Mouse (Mus musculus): ENCODE data around the gene 3110009E18Rik. TPM values are rescaled to one million over a fixed set of nuclear protein-coding genes. Genes with fewer than 3 reads are reported as not detected.

The 3110009E18Rik gene
- total and polyA plus RNA-seq, 2 experiments from 2014 or later = 2.2 to 10.7 TPM

DNA sequence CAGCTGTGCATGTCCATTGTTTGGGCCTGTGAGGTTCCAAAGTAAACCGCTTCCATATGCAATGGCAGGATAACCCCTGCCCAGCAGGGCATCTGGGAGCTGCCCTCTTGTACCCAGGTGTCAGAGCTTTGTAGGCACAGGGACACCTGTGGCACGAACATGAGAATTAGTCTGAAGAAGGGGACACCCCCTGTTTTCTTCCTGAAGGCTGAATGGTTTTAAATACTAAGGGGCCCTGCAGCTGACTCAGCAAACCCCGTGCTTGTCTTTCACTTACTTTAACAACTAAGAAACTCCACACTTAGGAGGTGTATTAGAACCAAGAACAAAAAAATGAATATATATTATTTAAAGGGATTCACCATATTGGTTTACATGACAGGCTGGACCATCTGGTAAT lies 77.2 kb downstream of the 3110009E18Rik start:
- Histone ChIP-seq H3K4me3 (ENCODE audit: low read length) (no peak overlapping the region), H3K27me3 (ENCODE audit: insufficient read depth, low read length) (no peaks in the 10 kb centered on the region; the same call in 1 of the 2 replicates), H3K36me3 (ENCODE audit: insufficient read depth, low read length) (no peaks in the 10 kb centered on the region), H3K4me1 (ENCODE audit: insufficient read depth, low read length) (no peaks in the 10 kb centered on the region), H3K4me2 (ENCODE audit: low read depth, low read length) (no peak overlapping the region), H3K9me3 (ENCODE audit: low read length) (no peaks in the 10 kb centered on the region), H3K9ac (replicated peaks; ENCODE audit: low read length) (no peak overlapping the region), H3K27ac (no peak overlapping the region)
- no peak for TF ChIP-seq CTCF (IDR thresholded peaks at IDR 0.05; ENCODE audit: low read depth)
- WGBS = 46% methylated on average over 3 of the region's 3 CpGs
- no peak for DNase-seq (ENCODE audit: low spot score)
- no peak for ATAC-seq

DNA sequence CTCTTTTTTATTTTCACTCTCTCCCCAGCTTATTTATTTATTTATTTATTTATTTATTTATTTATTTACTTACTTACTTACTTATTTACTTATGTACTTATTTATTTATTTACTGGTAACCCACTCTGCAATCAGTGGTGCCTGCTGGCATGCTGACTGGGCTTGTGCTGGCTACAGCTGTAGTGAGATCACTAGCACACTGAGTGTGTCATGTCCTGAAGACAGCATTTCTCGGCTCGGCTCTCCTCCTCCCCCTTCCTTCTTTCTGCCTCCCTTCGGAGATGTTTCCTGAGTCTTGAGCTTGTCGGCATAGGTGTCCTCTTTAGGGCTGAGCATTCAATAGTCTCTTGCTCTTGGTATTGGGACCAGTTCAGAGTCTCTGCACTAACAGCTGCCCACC lies 78.0 kb downstream of the 3110009E18Rik start:
- Histone ChIP-seq H3K36me3 (ENCODE audit: insufficient read depth, low read length) (no peaks in the 10 kb centered on the region), H3K4me2 (ENCODE audit: low read depth, low read length) (no peak overlapping the region), H3K9me3 (ENCODE audit: low read length) (no peaks in the 10 kb centered on the region), H3K27ac (no peak overlapping the region), H3K9ac (replicated peaks; ENCODE audit: low read length) (no peak overlapping the region), H3K27me3 (ENCODE audit: insufficient read depth, low read length) (no peaks in the 10 kb centered on the region; the same call in 1 of the 2 replicates), H3K4me3 (ENCODE audit: low read length) (no peak overlapping the region), H3K4me1 (ENCODE audit: insufficient read depth, low read length) (no peaks in the 10 kb centered on the region)
- ATAC-seq = no peak
- TF ChIP-seq CTCF (IDR thresholded peaks at IDR 0.05; ENCODE audit: low read depth) = no peak
- WGBS = 92% methylated on average over 4 of the region's 4 CpGs
- no peak for DNase-seq (ENCODE audit: low spot score)

DNA sequence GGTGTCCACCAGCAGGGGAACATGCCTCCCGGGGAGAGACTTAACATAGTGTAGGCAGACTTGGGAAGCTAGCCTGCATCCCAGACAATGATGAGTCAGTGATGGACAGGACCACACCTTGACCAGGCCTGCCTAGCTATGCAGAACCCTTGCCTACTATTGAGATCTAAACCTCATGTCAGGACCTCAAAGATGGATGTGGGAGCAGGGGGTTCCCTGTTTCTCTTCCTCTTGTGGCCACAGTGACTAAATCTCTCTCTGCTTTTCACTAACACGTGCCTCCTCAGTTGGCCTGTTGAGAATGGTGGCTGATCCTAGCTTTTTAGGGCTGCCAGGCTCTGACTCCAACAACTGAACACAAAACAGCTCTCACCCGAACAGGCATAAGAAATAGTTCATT lies 81.6 kb downstream of the 3110009E18Rik start:
- H3K27ac ChIP-seq = no peak overlapping the region
- H3K27me3 ChIP-seq (ENCODE audit: insufficient read depth, low read length) = no peaks in the 10 kb centered on the region; the same call in 1 of the 2 replicates
- no peak overlapping the region for H3K4me3 ChIP-seq (ENCODE audit: low read length)
- H3K9ac ChIP-seq (replicated peaks; ENCODE audit: low read length) = no peak overlapping the region
- no peaks in the 10 kb centered on the region for H3K36me3 ChIP-seq (ENCODE audit: insufficient read depth, low read length)
- no peak for DNase-seq (ENCODE audit: low spot score)
- WGBS = 43% methylated on average over 3 of the region's 3 CpGs
- H3K4me1 ChIP-seq (ENCODE audit: insufficient read depth, low read length) = no peaks in the 10 kb centered on the region
- TF ChIP-seq CTCF (IDR thresholded peaks at IDR 0.05; ENCODE audit: low read depth) = no peak
- ATAC-seq = no peak
- H3K4me2 ChIP-seq (ENCODE audit: low read depth, low read length) = no peak overlapping the region
- H3K9me3 ChIP-seq (ENCODE audit: low read length) = no peaks in the 10 kb centered on the region

DNA sequence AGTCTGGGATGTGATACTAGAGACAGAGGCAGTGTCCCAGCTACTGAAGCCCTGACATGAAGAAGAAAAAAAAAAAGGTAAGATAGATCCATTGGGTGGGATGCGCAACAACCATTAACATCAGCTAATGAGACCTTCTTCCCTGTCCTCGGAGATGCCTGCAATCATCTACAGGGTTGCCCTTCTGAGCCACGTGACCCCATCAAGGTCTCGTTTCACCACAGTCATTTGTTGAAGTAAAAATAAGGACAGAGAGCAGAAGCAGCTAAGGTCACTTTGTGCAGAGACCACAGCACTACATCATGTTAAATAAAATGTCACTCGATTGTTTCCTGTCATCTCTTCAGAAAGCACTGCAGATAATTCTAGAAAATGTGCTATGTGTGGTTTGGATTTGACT lies 82.8 kb downstream of the 3110009E18Rik start:
- Histone ChIP-seq H3K27ac (no peak overlapping the region), H3K27me3 (ENCODE audit: insufficient read depth, low read length) (no peaks in the 10 kb centered on the region; the same call in 1 of the 2 replicates), H3K36me3 (ENCODE audit: insufficient read depth, low read length) (no peaks in the 10 kb centered on the region), H3K4me2 (ENCODE audit: low read depth, low read length) (no peak overlapping the region), H3K4me3 (ENCODE audit: low read length) (no peak overlapping the region), H3K9ac (replicated peaks; ENCODE audit: low read length) (no peak overlapping the region), H3K4me1 (ENCODE audit: insufficient read depth, low read length) (no peaks in the 10 kb centered on the region), H3K9me3 (ENCODE audit: low read length) (no peaks in the 10 kb centered on the region)
- no peak for DNase-seq (ENCODE audit: low spot score)
- no peak for TF ChIP-seq CTCF (IDR thresholded peaks at IDR 0.05; ENCODE audit: low read depth)
- 85% methylated on average over 5 of the region's 5 CpGs for WGBS
- ATAC-seq = no peak

DNA sequence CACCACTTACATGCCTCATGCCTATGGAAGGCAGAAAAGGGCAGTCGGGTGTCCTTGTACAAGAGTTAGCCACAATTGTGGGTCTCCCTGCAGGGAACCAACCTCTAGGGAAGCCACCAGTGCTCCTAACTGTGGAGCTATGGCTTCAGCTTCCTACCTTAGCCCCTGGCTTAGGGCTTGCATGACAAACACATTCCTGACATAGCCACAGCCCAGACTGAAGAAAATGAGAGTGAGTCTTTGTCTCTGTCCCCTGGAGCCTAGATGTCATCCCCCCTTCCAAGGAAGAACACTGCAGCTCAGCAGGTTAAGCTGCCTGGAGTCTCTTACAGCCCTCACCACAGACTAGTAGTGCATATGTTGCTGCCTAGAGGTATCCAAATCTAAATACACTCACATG lies 83.8 kb downstream of the 3110009E18Rik start:
- no peak overlapping the region for H3K9ac ChIP-seq (replicated peaks; ENCODE audit: low read length)
- ATAC-seq (no peak), DNase-seq (ENCODE audit: low spot score) (no peak)
- WGBS = 40% methylated on average over 1 of the region's 1 CpGs
- no peaks in the 10 kb centered on the region for H3K4me1 ChIP-seq (ENCODE audit: insufficient read depth, low read length)
- H3K4me2 ChIP-seq (ENCODE audit: low read depth, low read length) = no peak overlapping the region
- TF ChIP-seq CTCF (IDR thresholded peaks at IDR 0.05; ENCODE audit: low read depth) = no peak
- H3K9me3 ChIP-seq (ENCODE audit: low read length) = no peaks in the 10 kb centered on the region
- H3K4me3 ChIP-seq (ENCODE audit: low read length) = no peak overlapping the region
- H3K27me3 ChIP-seq (ENCODE audit: insufficient read depth, low read length) = no peaks in the 10 kb centered on the region; the same call in 1 of the 2 replicates
- no peaks in the 10 kb centered on the region for H3K36me3 ChIP-seq (ENCODE audit: insufficient read depth, low read length)
- H3K27ac ChIP-seq = no peak overlapping the region

DNA sequence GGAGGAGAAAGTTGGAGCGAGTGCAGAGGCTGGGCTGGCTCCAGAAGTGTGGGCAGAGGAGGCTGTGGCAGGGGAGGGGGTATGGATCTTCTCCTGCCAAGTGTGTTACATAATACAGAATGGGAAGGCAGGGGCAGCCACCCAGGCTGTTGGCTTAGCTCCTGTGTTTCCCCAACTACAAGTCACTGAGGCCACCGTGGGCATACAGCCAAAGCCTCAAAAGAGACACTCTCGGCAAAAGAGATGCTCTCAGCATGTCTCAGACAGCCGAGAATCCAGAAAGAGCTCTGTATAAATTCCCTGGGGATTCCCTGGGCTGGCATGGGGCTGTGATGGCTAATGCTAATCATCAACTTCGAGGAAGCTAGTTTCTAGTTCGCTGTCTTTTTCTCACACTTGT lies 86.6 kb downstream of the 3110009E18Rik start:
- Histone ChIP-seq H3K27me3 (ENCODE audit: insufficient read depth, low read length) (no peaks in the 10 kb centered on the region), H3K9me3 (ENCODE audit: low read length) (no peaks in the 10 kb centered on the region), H3K4me1 (ENCODE audit: insufficient read depth, low read length) (no peaks in the 10 kb centered on the region), H3K4me3 (ENCODE audit: low read length) (no peak overlapping the region), H3K36me3 (ENCODE audit: insufficient read depth, low read length) (no peaks in the 10 kb centered on the region), H3K27ac (no peak overlapping the region), H3K9ac (replicated peaks; ENCODE audit: low read length) (no peak overlapping the region), H3K4me2 (ENCODE audit: low read depth, low read length) (no peak overlapping the region)
- no peak for TF ChIP-seq CTCF (IDR thresholded peaks at IDR 0.05; ENCODE audit: low read depth)
- DNase-seq (ENCODE audit: low spot score) (peak; percentile 89), ATAC-seq (peak; percentile 94)
- 25% methylated on average over 6 of the region's 6 CpGs for WGBS

DNA sequence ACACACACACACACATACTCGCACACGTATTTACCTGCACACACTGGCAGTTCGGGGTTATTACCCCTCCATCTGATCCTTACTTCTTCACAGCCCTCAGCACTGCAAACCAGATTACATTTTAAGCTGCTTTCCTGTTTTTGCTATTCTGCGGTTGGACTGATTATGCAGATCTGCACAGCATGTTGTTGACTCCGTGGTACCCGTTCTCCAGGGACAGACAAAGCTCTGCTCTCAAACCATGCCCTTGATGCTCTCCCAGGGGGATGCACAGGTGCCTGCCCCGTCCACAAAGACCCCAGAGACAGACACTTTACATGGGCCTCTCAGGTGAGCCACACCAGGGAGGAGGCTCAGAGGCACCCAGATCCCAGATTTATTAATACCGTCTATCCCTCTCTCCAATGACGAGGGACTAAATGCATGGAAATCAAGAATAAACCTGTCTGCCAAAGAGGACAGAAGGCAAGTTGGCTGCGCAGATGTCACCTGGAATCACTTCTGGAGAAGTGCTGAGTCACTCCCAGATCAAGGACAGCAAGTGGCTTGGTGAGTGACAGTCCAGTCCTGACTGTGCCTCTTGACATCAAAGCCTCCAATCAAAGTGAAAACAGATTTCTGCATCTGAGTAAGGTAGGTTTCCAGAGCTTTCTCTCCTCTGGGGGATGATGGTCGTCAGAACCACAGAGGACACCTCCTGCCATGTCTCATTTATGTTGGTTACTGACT lies 87.7 kb downstream of the 3110009E18Rik start:
- WGBS = 64% methylated on average over 11 of the region's 11 CpGs
- Histone ChIP-seq H3K27me3 (ENCODE audit: insufficient read depth, low read length) (no peaks in the 10 kb centered on the region), H3K4me3 (ENCODE audit: low read length) (no peak overlapping the region), H3K36me3 (ENCODE audit: insufficient read depth, low read length) (no peaks in the 10 kb centered on the region), H3K27ac (no peak overlapping the region), H3K4me2 (ENCODE audit: low read depth, low read length) (no peak overlapping the region), H3K4me1 (ENCODE audit: insufficient read depth, low read length) (no peaks in the 10 kb centered on the region), H3K9me3 (ENCODE audit: low read length) (no peaks in the 10 kb centered on the region), H3K9ac (replicated peaks; ENCODE audit: low read length) (no peak overlapping the region)
- ATAC-seq (no peak), DNase-seq (ENCODE audit: low spot score) (no peak)
- TF ChIP-seq CTCF (IDR thresholded peaks at IDR 0.05; ENCODE audit: low read depth) = no peak
